Mouse (Mus musculus) liver, adult 2 months (tissue): ENCODE measurements at regions not wholly inside any gene's neighbourhood (a gene's known extent, or its start where the extent isn't known, plus 50 kb on each side); places are given as distances from the start of the nearest gene placed in this dataset.

Experiments
- CTCF ChIP-seq: fragments of 200-500 bp; IDR thresholded peaks from 2 replicates; pipeline ENCODE4 v1.5.1; 2011; ENCODE audit warnings: low read depth, low read length, control low read depth
- POLR2A ChIP-seq: fragments of 200-500 bp; IDR thresholded peaks from 2 replicates; pipeline ENCODE4 v1.6.1; 2011; ENCODE audit warnings: low read length, control low read depth; ENCODE audit not compliant: insufficient read depth; ENCODE audit errors: extremely low read depth

GRCm38 (mm10) chr12:50967168-50967810, 318.4 kb upstream of the Prkd1 start:
- TF ChIP-seq CTCF, result no peak
- no peak for TF ChIP-seq POLR2A
